Mouse (Mus musculus) cortical plate, adult 2 months (tissue): ENCODE data around the gene Ado.

ENCODE experiments used
- CTCF ChIP-seq: fragments of 200-500 bp; IDR thresholded peaks from 2 replicates; pipeline ENCODE4 v1.5.1; 2011; ENCODE audit warnings: mild to moderate bottlenecking, control low read depth, low read length; ENCODE audit not compliant: insufficient read depth; ENCODE audit errors: extremely low read depth
- POLR2A ChIP-seq: fragments of 200-500 bp; IDR thresholded peaks from 2 replicates; pipeline ENCODE4 v1.6.1; 2011; ENCODE audit warnings: mild to moderate bottlenecking, low read length, control low read depth; ENCODE audit not compliant: insufficient read depth; ENCODE audit errors: extremely low read depth

- TF ChIP-seq CTCF (no peak), POLR2A (no peak)
Observed at GRCm38 (mm10) chr10:67538585-67539400, 10.0 kb downstream of the Ado start.
